Comparison of ENCODE assay signal across 26 mouse cellular contexts in the genomic region with DNA sequence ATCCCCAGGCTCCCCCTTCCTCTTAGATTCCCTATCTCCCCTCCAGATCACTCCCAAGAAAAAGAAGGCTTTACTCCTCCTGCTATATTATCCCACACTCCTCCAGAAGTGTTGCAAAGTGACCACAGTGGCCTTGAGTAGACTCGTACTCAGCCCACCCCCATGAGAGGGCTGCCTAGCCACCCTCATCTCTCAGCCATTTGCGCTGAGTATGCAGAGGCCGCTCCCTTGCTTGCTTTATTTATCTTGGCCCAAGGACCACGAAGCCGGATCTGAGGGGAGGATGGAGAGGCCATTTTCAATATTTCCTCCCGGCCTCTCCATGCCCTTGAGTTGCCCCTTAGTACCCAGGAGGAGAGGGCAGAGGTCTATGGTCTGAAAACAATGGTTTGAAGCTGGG.
DNase-seq lines count a peak whose midpoint lies in the region; ATAC-seq lines count a peak whose summit lies in the region.
"Had no signal": no experiment of that assay in that cellular context is flagged by ENCODE, and none has a peak within 500 bp of the region (broad histone marks: within the 10 kb centered on the region; RNA-seq: fewer than 3 reads in every experiment).

No protein-coding gene starts in this region.

- H3K9ac ChIP-seq in lung, embryonic 15.5 days, result no peak overlapping the region
- H3K9ac ChIP-seq: embryonic facial prominence, embryonic 12.5 days; forebrain, embryonic 15.5 days; heart, embryonic 12.5 days; hindbrain, embryonic 14.5 days; limb, embryonic 13.5 days; neural tube, embryonic 13.5 days had no signal

- no peak overlapping the region for H3K4me2 ChIP-seq in lung, embryonic 15.5 days
- H3K4me2 ChIP-seq: embryonic facial prominence, embryonic 12.5 days; forebrain, embryonic 15.5 days; heart, embryonic 12.5 days; hindbrain, embryonic 14.5 days; limb, embryonic 13.5 days; liver, embryonic 11.5 days; midbrain, embryonic 11.5 days; neural tube, embryonic 13.5 days had no signal

- 25% methylated on average over 6 of the region's 6 CpGs for WGBS in lung, embryonic 15.5 days

- peaks cover 5% of the 10 kb centered on the region; the same call in 1 of the 2 replicates for H3K27me3 ChIP-seq in lung, embryonic 15.5 days
- H3K27me3 ChIP-seq: forebrain, embryonic 15.5 days had no signal

- H3K36me3 ChIP-seq in lung, embryonic 15.5 days, result no peaks in the 10 kb centered on the region
- H3K36me3 ChIP-seq: embryonic facial prominence, embryonic 12.5 days; forebrain, embryonic 15.5 days; heart, embryonic 12.5 days; limb, embryonic 13.5 days; neural tube, embryonic 13.5 days had no signal

- no peaks in the 10 kb centered on the region for H3K9me3 ChIP-seq in lung, embryonic 15.5 days
- H3K9me3 ChIP-seq: embryonic facial prominence, embryonic 12.5 days; forebrain, embryonic 15.5 days; heart, embryonic 12.5 days; limb, embryonic 13.5 days; neural tube, embryonic 13.5 days had no signal

- peak; percentile 6 for DNase-seq in kidney, adult 11 months
- DNase-seq in kidney, adult 18-20 months, result no peak
- no peak for DNase-seq in lung, postnatal 14 days
- DNase-seq in kidney, postnatal 10 days, result peak; percentile 48
- DNase-seq in lung, postnatal 36 days, result peak; percentile 18
- no peak for DNase-seq in layer of hippocampus, adult 11-12 months (ENCODE audit: low spot score)
- no peak for DNase-seq in urinary bladder, postnatal 14 days (ENCODE audit: low spot score)
- DNase-seq: adrenal gland, postnatal 10 days; cerebellum, adult 11 months; cerebellum, adult 9-11 months; embryo, embryonic 11 days; gastrocnemius, adult 2 months; gastrocnemius, postnatal 36 days; heart, adult 2 months; right cerebral cortex, postnatal 4 days had no signal

- ATAC-seq in lung, embryonic 15.5 days (ENCODE audit: borderline replicate concordance, extremely low read depth, low FRiP score, low TSS enrichment), result peak; percentile 58
- ATAC-seq: forebrain, embryonic 15.5 days; intestine, postnatal 0 days; Patski had no signal

- H3K4me1 ChIP-seq in lung, embryonic 15.5 days, result peaks cover 26% of the 10 kb centered on the region
- H3K4me1 ChIP-seq: neural tube, embryonic 13.5 days had no signal

- H3K4me3 ChIP-seq in lung, embryonic 15.5 days, result no peak overlapping the region
- H3K4me3 ChIP-seq: embryonic facial prominence, embryonic 12.5 days; forebrain, embryonic 15.5 days; gastrocnemius, adult 2 months; heart, adult 2 months; heart, embryonic 12.5 days; limb, embryonic 13.5 days; neural tube, embryonic 13.5 days had no signal

- H3K27ac ChIP-seq in lung, embryonic 15.5 days, result peak overlapping the region; percentile 37; the same call in 1 of the 2 replicates
- H3K27ac ChIP-seq: embryonic facial prominence, embryonic 12.5 days; forebrain, embryonic 15.5 days; gastrocnemius, adult 2 months; heart, adult 2 months; hindbrain, embryonic 14.5 days; limb, embryonic 13.5 days; neural tube, embryonic 13.5 days had no signal

Comparison
In these comparisons a context has a peak if more than half of its experiments do, and no peak if none do; other contexts are left out.
1. DNase-seq: peak in kidney, adult 11 months (single experiment), kidney, postnatal 10 days (single experiment) and lung, postnatal 36 days (single experiment); none in kidney, adult 18-20 months (single experiment), lung, postnatal 14 days (single experiment), layer of hippocampus, adult 11-12 months (single experiment) and urinary bladder, postnatal 14 days (single experiment).